Mouse (Mus musculus) Patski (cell line): ENCODE results near the gene Hmga1. TPM values are rescaled to one million over a fixed set of nuclear protein-coding genes. Genes with fewer than 3 reads are reported as not detected.

ENCODE experiments used
- ATAC-seq: fragments of 100-300 bp; one replicate; pipeline ENCODE4 v1.8.0; 2021
- CTCF ChIA-PET: fragments of 350-600 bp; sonication (Branson Sonifier 250); formaldehyde crosslinking; loops from one replicate; lab custom pipeline; 2022; ENCODE audit warnings: inconsistent platforms; lab: Charles Lee
- POLR2A ChIA-PET: fragments of 350-600 bp; sonication (Branson Sonifier 250); formaldehyde crosslinking; loops from one replicate; lab custom pipeline; 2022; ENCODE audit warnings: antibody characterized with exemption, inconsistent platforms; lab: Charles Lee
- DNase-seq: peaks from one replicate; pipeline ENCODE4 v3.0.0-alpha.2; 2011; ENCODE audit warnings: low read depth, low spot score
- H3K27me3 ChIP-seq: fragments of 371-371 bp; one replicate; pipeline ENCODE4 v1.5.1; 2021
- CTCF ChIP-seq: fragments of 100-300 bp; IDR thresholded peaks from one replicate; pipeline ENCODE4 v1.5.1; 2021
- in situ Hi-C: fragments of 300-500 bp; cut with MboI; formaldehyde crosslinking; loops from 3 replicates; pipeline ENCODE4 v1.11.1; 2018; ENCODE audit warnings: low pct_unique_long_range_greater_than_20kb, mixed read lengths
- polyA plus RNA-seq: library from polyadenylated mRNA; unstranded; gene quantifications from one replicate; pipeline ENCODE4 v1.2.3, GENCODE M21; 2021

Hmga1 gene
- polyA plus RNA-seq, 1 experiment from 2014 or later, result 32.2 TPM

DNA sequence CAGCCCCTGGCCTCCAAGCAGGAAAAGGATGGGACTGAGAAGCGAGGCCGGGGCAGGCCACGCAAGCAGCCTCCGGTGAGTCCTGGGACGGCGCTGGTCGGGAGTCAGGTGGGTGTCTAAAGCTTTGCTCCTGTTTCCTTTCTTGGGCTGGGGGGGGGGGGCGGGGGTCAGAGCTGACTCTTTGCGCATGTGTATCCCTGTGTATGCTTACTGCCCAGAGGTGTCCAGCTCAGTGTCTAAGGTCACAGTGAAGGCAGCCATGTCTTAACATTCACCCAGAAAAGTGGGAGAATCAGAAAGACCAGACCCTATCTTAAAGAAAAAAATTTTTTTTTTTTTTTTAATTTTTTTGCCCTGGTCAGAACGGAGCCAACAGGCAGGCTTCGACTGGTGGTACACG is 3.3 kb downstream of the Hmga1 start:
- DNase-seq, result no peak
- in situ Hi-C loops, result no loop called here
- POLR2A ChIA-PET, result interaction anchor here (0.6 kb wide), 1 partner anchor 59 kb away, joined by 3 read pairs; no protein-coding TSS in a partner anchor
- CTCF ChIA-PET, result no interaction called here
- no peak for TF ChIP-seq CTCF
- H3K27me3 ChIP-seq, result no peaks in the 10 kb centered on the region
- no peak for ATAC-seq

- ATAC-seq (no peak), DNase-seq (no peak)
- no peak for TF ChIP-seq CTCF
- CTCF ChIA-PET, result no interaction called here
- POLR2A ChIA-PET, result interaction anchor here (0.6 to 1.2 kb wide), 2 partner anchors 63 to 200 kb away, joined by 3 read pairs; partner anchors contain the start of gene Nudt3
- H3K27me3 ChIP-seq, result no peaks in the 10 kb centered on the region
- in situ Hi-C loops, result loop anchor here (10.0 kb wide), 1 partner anchor 204 kb away; no protein-coding TSS in a partner anchor
Observed at GRCm38 (mm10) chr17:27560926-27561480, 4.7 kb downstream of the Hmga1 start.

GRCm38 (mm10) chr17:27561809-27562526 is 5.7 kb downstream of the Hmga1 start:
- ChIA-PET CTCF (no interaction called here), POLR2A (interaction anchor here (1.2 kb wide), 1 partner anchor 62 kb away, joined by 3 read pairs; the partner anchor contains the start of gene Nudt3)
- in situ Hi-C loops, result loop anchor here (10.0 kb wide), 1 partner anchor 203 kb away; no protein-coding TSS in a partner anchor
- ATAC-seq, result no peak
- TF ChIP-seq CTCF, result no peak
- DNase-seq, result peak; percentile 71
- H3K27me3 ChIP-seq, result no peaks in the 10 kb centered on the region

- no peaks in the 10 kb centered on the region for H3K27me3 ChIP-seq
- DNase-seq (no peak), ATAC-seq (no peak)
- POLR2A ChIA-PET, result interaction anchor here (0.7 kb wide), 1 partner anchor 13 kb away, joined by 3 read pairs; no protein-coding TSS in a partner anchor
- CTCF ChIA-PET, result no interaction called here
- no peak for TF ChIP-seq CTCF
- in situ Hi-C loops, result loop anchor here (10.0 kb wide), 1 partner anchor 201 kb away; no protein-coding TSS in a partner anchor
Observed at GRCm38 (mm10) chr17:27563771-27564244, 7.5 kb downstream of the Hmga1 start.

GRCm38 (mm10) chr17:27564391-27565162 is 8.3 kb downstream of the Hmga1 start:
- ChIA-PET CTCF (interaction anchor here (1.2 to 1.7 kb wide), 4 partner anchors 13 to 68 kb away, joined by 3 to 10 read pairs (median 3); no protein-coding TSS in a partner anchor), POLR2A (interaction anchor here (0.6 to 1.7 kb wide), 3 partner anchors 39 to 62 kb away, joined by 3 to 5 read pairs (median 3); no protein-coding TSS in a partner anchor)
- no peak for ATAC-seq
- in situ Hi-C loops, result loop anchor here (5.0 to 10.0 kb wide), 2 partner anchors 68 to 200 kb away; no protein-coding TSS in a partner anchor
- no peak for DNase-seq
- H3K27me3 ChIP-seq, result no peaks in the 10 kb centered on the region
- no peak for TF ChIP-seq CTCF

GRCm38 (mm10) chr17:27565163-27565941 is 9.1 kb downstream of the Hmga1 start, which contains the start of gene AI413582:
AI413582 (minus strand) TSS chr17:27565756.
- DNase-seq, result no peak

DNA sequence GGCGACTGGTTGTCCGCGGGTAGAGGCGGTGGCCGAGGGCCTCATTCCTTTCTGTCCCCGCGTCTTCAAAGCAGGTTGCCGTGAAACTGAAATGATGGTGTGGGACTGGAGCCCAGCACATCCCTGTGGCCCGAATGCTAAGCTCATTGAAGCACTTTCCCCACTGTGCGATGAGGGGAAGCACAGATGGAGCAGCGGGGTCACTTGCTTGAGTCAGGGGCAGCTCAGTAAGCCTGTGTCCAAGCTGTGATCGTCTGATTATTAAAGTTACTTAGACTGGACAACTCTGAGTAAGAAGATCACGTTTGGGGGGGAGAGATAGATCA is 9.6 kb downstream of the Hmga1 start:
- H3K27me3 ChIP-seq, result no peaks in the 10 kb centered on the region
- no peak for DNase-seq
- in situ Hi-C loops, result loop anchor here (5.0 to 10.0 kb wide), 2 partner anchors 66 to 199 kb away; no protein-coding TSS in a partner anchor
- ChIA-PET POLR2A (interaction anchor here (0.5 to 1.7 kb wide), 3 partner anchors 8 to 57 kb away, joined by 3 to 5 read pairs (median 4); no protein-coding TSS in a partner anchor), CTCF (interaction anchor here (0.7 to 1.7 kb wide), 5 partner anchors 12 to 67 kb away, joined by 3 to 10 read pairs (median 3); no protein-coding TSS in a partner anchor)
- no peak for TF ChIP-seq CTCF
- ATAC-seq, result no peak

More at GRCm38 (mm10) chr17:27565163-27565941, 9.1 kb downstream of the Hmga1 start, which contains the start of gene AI413582:
- H3K27me3 ChIP-seq, result no peaks in the 10 kb centered on the region
- in situ Hi-C loops, result loop anchor here (5.0 to 10.0 kb wide), 2 partner anchors 67 to 199 kb away; no protein-coding TSS in a partner anchor
- peak; percentile 82 for ATAC-seq
- TF ChIP-seq CTCF, result no peak
- ChIA-PET POLR2A (interaction anchor here (0.6 to 1.7 kb wide), 3 partner anchors 39 to 61 kb away, joined by 3 to 5 read pairs (median 3); no protein-coding TSS in a partner anchor), CTCF (interaction anchor here (0.8 to 1.7 kb wide), 6 partner anchors 13 to 67 kb away, joined by 3 to 10 read pairs (median 3); no protein-coding TSS in a partner anchor)

- TF ChIP-seq CTCF, result no peak
- ChIA-PET CTCF (interaction anchor here (1.6 kb wide), 1 partner anchor 33 kb away, joined by 7 read pairs; no protein-coding TSS in a partner anchor), POLR2A (no interaction called here)
- ATAC-seq (no peak), DNase-seq (no peak)
- no peaks in the 10 kb centered on the region for H3K27me3 ChIP-seq
- in situ Hi-C loops, result loop anchor here (5.0 to 10.0 kb wide), 2 partner anchors 64 to 197 kb away; no protein-coding TSS in a partner anchor
Observed at GRCm38 (mm10) chr17:27568228-27568627, 11.9 kb downstream of the Hmga1 start.

DNA sequence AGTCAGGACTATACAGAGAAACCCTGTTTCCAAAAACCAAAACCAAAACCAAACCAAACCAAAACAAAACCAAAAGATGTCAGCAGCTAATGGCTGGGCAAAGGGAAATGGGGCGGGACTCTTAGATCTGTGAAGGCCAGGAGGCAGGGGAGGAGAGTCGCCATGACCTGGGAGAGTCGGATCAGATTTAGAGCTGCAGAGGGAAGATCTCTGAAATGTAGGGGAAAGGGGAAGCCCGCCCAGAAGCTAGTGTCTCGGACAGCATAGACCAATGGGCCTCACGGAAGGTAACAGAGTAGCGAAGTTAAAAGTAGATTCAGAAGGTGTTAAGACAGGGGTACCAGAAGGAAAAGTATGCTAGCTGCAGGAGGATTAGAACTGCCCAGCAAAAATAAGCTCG is 15.0 kb downstream of the Hmga1 start:
- DNase-seq (no peak), ATAC-seq (no peak)
- H3K27me3 ChIP-seq, result no peaks in the 10 kb centered on the region
- no peak for TF ChIP-seq CTCF
- POLR2A ChIA-PET, result interaction anchor here (0.6 kb wide), 1 partner anchor 20 kb away, joined by 5 read pairs; no protein-coding TSS in a partner anchor
- CTCF ChIA-PET, result no interaction called here
- in situ Hi-C loops, result no loop called here
